Mouse (Mus musculus): ENCODE measurements around the gene Gas2. TPM values are rescaled to one million over a fixed set of nuclear protein-coding genes. Genes with fewer than 3 reads are reported as not detected.
A peak's percentile ranks its signal among the peaks of the same experiment; 100 is the strongest.

Gas2 gene
- total RNA-seq, 2 experiments from 2014 or later, result 13.7 to 17.3 TPM

- no peak for DNase-seq (ENCODE audit: low spot score in 2 of 2)
- intact Hi-C loops (cut with DNase I), result loop anchor here (5.0 kb wide), 1 partner anchor 86 kb away; no protein-coding TSS in a partner anchor
These were observed 14.5 kb downstream of the Gas2 start for GRCm38 (mm10) chr7:51876316-51876715.

- intact Hi-C loops (cut with DNase I), result loop anchor here (5.0 kb wide), 1 partner anchor 84 kb away; no protein-coding TSS in a partner anchor
- no peak for DNase-seq (ENCODE audit: low spot score in 2 of 2)
These were observed 16.9 kb downstream of the Gas2 start for GRCm38 (mm10) chr7:51878730-51879129.

- intact Hi-C loops (cut with DNase I), result loop anchor here (5.0 kb wide), 1 partner anchor 83 kb away; no protein-coding TSS in a partner anchor
- peak; percentile 56 to 69 for DNase-seq (ENCODE audit: low spot score in 2 of 2)
These were observed 17.4 kb downstream of the Gas2 start for GRCm38 (mm10) chr7:51879136-51879723.

- intact Hi-C loops (cut with DNase I), result no loop called here
- DNase-seq (ENCODE audit: low spot score in 2 of 2), result no peak
These were observed 18.3 kb downstream of the Gas2 start for GRCm38 (mm10) chr7:51880121-51880520.

- intact Hi-C loops (cut with DNase I), result no loop called here
- no peak for DNase-seq (ENCODE audit: low spot score in 2 of 2)
These were observed 23.5 kb downstream of the Gas2 start for GRCm38 (mm10) chr7:51885345-51885744.

GRCm38 (mm10) chr7:51887678-51888567 lies 26.1 kb downstream of the Gas2 start:
- intact Hi-C loops (cut with DNase I), result no loop called here
- no peak for DNase-seq (ENCODE audit: low spot score in 2 of 2)

GRCm38 (mm10) chr7:51889601-51890000 lies 27.8 kb downstream of the Gas2 start:
- no peak for DNase-seq (ENCODE audit: low spot score in 2 of 2)
- intact Hi-C loops (cut with DNase I), result no loop called here

- DNase-seq (ENCODE audit: low spot score in 2 of 2), result no peak
- intact Hi-C loops (cut with DNase I), result no loop called here
These were observed 30.6 kb downstream of the Gas2 start for GRCm38 (mm10) chr7:51892224-51892965.

GRCm38 (mm10) chr7:51893008-51893407 lies 31.2 kb downstream of the Gas2 start:
- intact Hi-C loops (cut with DNase I), result no loop called here
- DNase-seq (ENCODE audit: low spot score in 2 of 2), result no peak

GRCm38 (mm10) chr7:51894133-51894801 lies 32.5 kb downstream of the Gas2 start:
- no peak for DNase-seq (ENCODE audit: low spot score in 2 of 2)
- intact Hi-C loops (cut with DNase I), result no loop called here

- intact Hi-C loops (cut with DNase I), result no loop called here
- no peak for DNase-seq (ENCODE audit: low spot score in 2 of 2)
These were observed 33.1 kb downstream of the Gas2 start for GRCm38 (mm10) chr7:51894939-51895338.

GRCm38 (mm10) chr7:51899066-51899465 lies 37.3 kb downstream of the Gas2 start:
- DNase-seq (ENCODE audit: low spot score in 2 of 2), result no peak
- intact Hi-C loops (cut with DNase I), result no loop called here

GRCm38 (mm10) chr7:51913292-51914050 lies 51.7 kb downstream of the Gas2 start:
- DNase-seq (ENCODE audit: low spot score in 2 of 2), result no peak
- intact Hi-C loops (cut with DNase I), result no loop called here

- intact Hi-C loops (cut with DNase I), result no loop called here
- DNase-seq (ENCODE audit: low spot score in 2 of 2), result no peak
These were observed 52.3 kb downstream of the Gas2 start for GRCm38 (mm10) chr7:51914132-51914531.

- intact Hi-C loops (cut with DNase I), result no loop called here
- DNase-seq (ENCODE audit: low spot score in 2 of 2), result peak in 1 of 2 experiments; percentile 8
These were observed 67.1 kb downstream of the Gas2 start for GRCm38 (mm10) chr7:51928761-51929519.

GRCm38 (mm10) chr7:51931217-51931616 lies 69.4 kb downstream of the Gas2 start:
- peak in 1 of 2 experiments; percentile 15 for DNase-seq (ENCODE audit: low spot score in 2 of 2)
- intact Hi-C loops (cut with DNase I), result no loop called here

GRCm38 (mm10) chr7:51937337-51937736 lies 75.5 kb downstream of the Gas2 start:
- intact Hi-C loops (cut with DNase I), result no loop called here
- DNase-seq (ENCODE audit: low spot score in 2 of 2), result no peak

GRCm38 (mm10) chr7:51940461-51940860 lies 78.6 kb downstream of the Gas2 start:
- intact Hi-C loops (cut with DNase I), result no loop called here
- no peak for DNase-seq (ENCODE audit: low spot score in 2 of 2)

All from left cerebral cortex, postnatal 14 days (tissue).